Mouse (Mus musculus): ENCODE data around the gene Dnajc5.
"Not testable (repeated sequence)": the region's sequence is repeated elsewhere in the genome, so short reads cannot be mapped to it uniquely, and the experiment has no call there.

The Dnajc5 gene

DNA sequence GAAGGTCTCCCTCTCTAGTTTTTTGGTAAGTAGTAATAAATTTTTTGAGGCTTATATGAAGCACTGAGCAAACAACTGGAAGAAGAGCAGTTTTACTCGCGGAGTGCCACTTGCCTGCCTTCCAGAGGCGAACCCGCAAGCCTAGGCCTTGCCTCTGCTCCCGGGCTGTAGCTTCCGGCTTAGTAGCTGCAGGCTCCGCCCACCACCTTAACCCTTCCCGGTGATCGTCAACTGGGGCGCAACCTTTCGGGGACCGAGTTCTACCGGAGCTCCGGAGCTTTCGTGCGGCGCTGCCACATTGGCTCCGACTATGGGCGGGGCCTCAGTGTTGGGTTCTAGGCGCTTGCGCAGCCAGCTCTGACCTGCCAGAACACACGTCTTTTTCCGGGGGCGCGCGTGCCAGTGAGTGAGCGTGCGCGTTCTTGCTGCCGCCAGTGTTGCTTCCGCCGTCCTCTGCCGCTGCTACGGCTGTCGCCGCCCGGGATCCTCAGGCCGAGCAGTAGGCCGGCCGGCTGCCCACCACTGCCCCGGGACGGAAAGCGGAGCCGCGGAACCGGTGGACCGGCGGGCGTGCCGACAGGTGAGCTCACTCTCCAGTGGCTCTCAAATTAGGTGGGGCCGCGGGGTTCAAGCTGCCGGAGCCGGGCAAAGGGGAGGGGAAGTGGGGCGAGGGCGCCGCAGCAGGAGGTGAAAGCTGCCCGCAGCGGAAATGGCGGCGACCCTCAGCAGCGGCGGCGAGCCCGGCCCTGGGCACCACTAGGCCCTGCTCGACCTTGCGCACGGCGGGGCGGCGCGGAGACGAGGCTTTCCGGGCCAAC, at the start of gene Dnajc5:
TSS of gene Dnajc5 (plus strand) at position 368 of the 818 bp plus-strand sequence.
- DNase-seq (ENCODE audit: extremely low read depth, low read depth, low spot score) = peak; percentile 62

DNA sequence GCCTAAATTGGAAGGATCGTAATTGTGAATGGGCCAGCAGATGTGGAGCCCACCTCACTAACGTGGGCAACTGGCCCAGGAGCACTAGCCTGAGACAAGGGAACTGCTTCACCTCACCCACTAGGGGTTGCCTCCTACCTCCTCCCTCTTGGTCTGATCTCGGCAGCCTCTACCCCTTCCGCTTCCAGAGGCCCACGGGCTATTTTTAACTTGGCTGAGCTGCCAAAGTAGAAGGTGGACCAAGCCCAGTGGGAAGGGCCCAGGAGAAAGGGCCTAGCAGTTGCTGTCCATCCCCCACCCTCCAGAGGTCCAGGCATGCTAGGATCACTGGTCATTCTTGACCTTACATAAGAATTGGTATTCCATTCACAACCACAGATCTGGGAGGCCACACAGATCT, 49.0 kb upstream of the Dnajc5 start:
- DNase-seq (ENCODE audit: extremely low read depth, low read depth, low spot score) = no peak

DNA sequence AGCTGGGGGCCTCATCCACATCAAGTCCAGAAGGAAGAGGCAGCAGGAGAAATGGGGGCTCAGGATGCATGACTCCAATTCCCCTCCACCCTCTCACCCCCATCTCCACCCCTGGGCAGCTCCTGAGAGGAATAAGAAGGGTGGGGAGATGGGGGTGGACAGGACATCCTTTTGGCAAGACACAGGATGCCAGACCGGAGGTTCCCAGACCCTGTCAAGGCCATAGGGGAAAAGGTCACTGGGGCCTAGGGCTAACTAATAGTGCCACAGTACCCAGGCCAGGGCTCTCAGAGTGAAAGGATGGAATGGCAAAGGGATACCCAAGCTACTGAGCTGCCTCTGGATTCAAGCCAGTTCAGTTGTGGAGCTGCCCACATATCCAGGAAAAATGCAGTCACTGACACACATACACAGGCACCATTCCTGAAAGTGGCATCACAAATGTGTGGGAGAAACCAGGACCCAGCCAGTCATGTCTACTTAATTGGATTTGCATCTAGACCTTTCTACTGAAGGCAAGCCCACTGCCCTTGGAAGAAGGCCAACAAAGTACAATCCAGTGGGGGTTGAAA, 47.9 kb upstream of the Dnajc5 start:
- DNase-seq (ENCODE audit: extremely low read depth, low read depth, low spot score) = no peak

DNA sequence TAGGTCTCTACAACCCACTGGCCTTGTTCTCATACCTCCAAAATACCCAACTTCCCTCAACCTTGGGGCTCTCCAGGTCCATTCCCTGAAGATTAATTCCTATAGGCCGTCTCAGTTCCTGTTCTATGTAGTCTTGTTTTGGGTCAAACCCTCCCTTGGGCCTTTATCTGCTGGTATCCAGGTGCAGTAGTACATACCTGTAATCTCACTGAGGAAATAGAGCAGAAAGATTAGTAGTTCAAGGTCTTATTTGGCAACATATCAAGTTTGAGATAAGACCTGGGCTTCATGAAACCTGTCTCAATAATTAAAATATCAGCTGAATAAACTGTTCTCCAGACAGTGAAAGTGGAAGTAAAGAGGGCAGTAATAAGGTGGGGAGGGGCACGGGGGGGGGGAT, 37.2 kb upstream of the Dnajc5 start:
- no peak for DNase-seq (ENCODE audit: extremely low read depth, low read depth, low spot score)

DNA sequence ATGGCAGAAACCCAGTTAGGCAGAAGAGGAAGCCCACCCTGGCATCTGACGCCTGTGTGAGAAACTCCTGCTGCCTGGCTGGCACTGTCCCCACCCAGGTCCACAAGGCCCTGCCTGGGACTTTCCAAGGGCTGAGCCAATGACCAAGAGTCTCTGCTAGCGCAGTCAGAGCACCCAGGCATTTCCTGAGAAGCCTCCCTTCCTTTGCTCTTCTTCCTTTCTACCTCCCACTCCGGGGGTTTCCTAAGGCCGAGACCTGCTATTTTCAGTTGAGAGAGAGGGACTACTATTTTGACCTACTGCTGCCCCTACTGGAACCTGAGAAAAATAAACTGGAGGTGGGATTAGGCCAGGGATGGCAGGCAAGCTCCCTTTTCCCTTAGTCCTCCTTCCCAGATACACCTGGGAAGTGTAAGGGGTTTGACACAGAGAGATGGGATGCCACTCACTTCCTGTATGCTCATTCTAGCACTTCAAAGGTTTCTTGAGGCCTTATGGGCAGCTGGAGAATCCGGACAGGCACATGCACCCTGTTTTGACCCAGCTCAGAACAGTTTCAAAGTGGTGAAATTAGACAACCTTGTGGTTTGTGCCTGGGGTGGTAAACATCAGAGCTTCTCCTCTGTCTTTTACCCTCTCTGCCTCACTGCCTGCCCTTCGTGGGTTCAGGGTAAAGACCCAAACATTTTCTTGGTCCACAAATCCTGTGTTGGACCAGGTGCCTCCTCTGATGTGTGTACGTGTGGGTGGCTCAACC, 36.5 kb upstream of the Dnajc5 start:
- DNase-seq (ENCODE audit: extremely low read depth, low read depth, low spot score) = no peak

DNA sequence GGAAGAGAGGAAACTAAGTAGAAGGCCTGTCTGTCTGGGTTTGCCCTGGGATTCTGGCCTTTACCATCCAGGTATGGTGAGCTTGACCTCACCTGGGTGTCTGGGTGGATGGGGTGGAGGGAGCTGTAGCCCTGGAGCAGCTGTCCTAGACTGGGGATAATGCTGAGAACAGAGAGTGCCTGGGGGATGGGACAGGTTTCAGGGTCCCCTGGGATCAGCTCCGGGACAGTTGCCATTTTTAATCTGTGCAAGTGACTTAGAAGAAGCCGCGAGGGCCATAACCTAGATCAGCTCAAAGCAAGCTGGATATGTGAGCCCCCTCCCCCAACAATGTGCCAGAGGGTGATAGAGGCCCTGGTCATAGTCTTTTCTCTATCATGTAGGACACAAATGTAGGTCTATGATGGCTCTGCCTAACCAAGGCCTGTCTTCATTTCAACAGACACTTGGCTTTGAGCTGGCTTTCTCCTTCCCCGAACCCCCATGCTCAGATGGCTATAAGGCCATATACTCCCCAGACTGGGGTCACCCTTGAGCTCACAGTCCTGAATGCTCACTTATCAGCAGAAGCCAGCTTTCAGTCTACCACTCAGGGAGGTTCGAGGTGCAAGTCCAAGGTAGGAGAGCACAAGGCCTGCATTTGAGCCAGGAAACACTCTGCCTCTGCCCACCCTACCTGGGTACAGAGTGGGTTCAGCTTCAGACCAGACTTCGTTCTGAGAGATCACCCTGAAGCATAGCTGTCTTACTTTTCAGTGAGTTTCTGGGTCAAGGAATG, 35.6 kb upstream of the Dnajc5 start:
- DNase-seq (ENCODE audit: extremely low read depth, low read depth, low spot score) = no peak

DNA sequence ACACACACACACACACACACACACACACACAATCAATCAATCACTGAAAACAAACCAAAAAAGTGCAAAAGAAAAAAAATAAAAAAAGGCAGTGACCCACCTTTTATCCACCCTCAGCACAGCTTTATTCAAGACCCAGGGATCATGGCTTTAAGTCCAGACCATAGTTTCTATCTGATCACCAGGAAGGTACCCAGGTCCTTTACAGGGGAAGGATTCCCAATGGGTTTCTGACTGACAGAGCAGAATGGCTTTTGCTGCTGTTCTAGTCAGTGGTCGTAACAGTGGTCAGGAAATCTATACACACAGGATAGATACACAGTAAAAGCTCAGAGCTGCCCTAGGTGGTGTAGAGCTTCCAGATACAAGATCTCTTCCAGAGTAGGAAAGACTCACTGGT, 34.5 kb upstream of the Dnajc5 start:
- no peak for DNase-seq (ENCODE audit: extremely low read depth, low read depth, low spot score)

DNA sequence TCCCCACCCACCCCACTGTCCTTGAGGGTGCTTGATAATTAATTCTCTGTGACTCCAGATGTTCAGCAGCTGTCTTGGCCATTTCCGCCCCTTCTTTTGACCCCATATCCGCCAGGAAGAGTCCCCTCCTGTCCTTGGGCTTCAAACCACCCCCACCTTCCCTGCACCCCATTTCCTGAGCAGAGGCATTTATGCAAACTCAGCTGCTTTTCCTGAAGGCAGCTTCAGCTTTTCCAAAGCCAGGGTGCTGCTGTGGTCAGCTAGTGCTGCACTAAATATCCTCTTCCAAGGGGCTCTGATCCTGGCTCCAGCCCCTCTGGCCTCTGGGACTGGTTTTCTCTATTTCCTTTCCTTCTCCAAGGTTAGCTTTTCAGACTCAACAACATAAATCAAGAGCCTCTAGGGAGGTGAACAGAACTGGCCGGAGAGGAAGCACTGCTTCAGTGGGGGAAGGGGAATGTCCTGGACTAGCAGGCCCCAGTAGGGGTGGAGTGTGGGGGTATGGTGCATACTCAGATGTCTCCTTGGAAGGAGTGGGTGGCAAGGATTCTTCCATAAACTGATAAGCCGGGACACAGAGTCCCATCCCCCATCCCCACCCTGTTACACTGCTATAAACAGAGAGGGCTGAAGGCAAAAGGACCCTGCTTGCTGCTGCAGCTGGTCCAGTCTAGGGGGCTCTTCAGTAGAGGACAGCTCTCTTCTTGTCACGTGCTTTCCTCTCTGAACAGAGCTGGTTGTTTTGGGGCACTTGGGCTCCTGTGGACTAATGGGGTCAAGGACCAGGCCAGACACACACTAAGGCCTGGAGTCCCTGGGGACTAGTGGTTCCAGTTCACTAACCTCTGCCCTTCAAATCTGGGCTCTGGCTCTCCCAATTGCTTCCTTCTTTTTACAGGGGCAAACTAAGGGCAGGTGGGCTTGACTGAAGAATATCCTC, 32.7 kb upstream of the Dnajc5 start:
- no peak for DNase-seq (ENCODE audit: extremely low read depth, low read depth, low spot score)

DNA sequence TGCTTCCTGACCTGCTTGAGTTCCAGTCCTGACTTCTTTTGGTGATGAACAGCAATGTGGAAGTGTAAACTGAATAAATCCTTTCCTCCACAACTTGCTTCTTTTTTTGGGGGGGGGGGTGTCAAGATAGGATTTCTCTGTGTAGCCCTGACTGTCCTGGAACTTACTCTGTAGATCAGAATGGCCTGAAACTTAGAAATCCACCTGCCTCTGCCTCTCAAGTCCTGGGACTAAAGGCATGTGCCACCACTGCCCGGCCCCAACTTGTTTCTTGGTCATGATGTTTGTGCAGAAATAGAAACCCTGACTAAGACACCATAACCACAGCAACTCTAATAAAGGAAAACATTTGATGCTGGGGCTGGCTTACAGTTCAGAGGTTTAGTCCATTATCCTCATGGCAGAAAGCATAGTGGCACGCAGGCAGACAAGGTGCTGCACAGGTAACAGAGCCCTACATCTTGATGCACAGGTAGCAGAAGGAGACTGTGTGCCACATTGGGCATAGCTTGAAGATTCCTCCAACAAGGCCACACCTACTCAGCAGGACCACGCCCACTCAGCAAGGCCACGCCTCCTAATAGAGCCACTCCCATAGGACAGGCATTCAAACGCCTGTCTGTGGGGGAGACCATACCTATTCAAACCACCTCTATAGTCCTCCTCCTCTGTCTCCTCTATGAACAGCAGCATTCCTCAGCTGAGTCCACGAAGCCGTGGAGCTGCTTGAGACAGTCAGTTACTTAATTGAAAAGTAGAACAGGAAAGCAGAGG, 28.7 kb upstream of the Dnajc5 start:
- DNase-seq (ENCODE audit: extremely low read depth, low read depth, low spot score) = no peak

DNA sequence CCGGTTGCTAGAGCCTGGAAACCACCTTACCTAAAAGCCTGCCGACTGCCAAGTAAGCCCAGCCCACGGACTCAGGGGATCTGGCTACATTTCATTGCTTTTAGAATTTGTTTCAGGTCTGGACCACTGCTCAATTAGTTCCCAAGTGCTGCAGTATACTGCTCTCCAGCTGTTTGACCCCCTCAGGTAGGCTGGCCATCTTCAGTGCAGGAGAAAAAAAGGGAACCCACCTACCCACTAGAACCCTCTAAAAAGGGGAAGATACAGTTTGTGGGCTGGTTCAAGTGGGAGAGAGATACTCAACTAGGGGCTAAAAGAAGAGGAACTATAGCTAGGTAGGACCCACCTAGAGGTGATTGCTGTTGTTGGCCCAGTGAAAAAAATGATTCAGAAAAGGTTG, 28.1 kb upstream of the Dnajc5 start:
- no peak for DNase-seq (ENCODE audit: extremely low read depth, low read depth, low spot score)

DNA sequence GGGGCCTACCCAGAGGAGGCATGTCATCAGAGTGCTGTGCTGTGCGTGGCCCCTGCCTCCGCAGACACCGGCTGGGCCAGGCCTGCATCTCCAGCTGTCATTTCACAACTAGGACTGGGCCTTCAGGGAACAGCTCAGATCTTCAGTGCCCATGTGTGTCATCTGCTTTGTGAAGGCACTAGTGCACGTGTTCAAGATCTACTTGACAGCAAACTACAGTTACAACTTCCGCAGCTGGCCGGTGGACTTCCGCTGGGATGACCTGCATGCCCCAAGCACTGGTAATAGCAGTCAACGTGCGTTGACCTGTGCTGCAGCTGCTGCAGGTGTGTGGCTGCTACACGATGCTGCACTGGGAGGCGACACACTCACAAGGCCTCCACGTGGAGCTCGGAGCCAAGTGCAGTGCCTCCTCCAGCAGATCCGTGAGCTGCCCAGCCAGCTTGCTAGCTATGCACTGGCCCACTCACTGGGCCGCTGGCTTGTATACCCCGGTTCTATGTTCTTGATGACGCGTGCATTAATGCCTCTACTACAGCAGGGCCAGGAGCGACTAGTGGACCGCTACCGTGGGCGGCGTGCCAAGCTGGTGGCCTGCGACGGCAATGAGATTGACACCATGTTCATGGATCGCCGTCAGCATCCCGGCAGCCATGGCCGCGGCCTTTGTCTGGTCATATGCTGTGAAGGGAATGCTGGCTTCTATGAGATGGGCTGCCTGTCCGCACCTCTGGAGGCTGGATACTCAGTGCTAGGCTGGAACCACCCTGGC, 26.9 kb upstream of the Dnajc5 start, which contains the start of gene Abhd16b:
TSS of gene Abhd16b (plus strand) at position 51 of the 772 bp plus-strand sequence.
- DNase-seq (ENCODE audit: extremely low read depth, low read depth, low spot score) = no peak

DNA sequence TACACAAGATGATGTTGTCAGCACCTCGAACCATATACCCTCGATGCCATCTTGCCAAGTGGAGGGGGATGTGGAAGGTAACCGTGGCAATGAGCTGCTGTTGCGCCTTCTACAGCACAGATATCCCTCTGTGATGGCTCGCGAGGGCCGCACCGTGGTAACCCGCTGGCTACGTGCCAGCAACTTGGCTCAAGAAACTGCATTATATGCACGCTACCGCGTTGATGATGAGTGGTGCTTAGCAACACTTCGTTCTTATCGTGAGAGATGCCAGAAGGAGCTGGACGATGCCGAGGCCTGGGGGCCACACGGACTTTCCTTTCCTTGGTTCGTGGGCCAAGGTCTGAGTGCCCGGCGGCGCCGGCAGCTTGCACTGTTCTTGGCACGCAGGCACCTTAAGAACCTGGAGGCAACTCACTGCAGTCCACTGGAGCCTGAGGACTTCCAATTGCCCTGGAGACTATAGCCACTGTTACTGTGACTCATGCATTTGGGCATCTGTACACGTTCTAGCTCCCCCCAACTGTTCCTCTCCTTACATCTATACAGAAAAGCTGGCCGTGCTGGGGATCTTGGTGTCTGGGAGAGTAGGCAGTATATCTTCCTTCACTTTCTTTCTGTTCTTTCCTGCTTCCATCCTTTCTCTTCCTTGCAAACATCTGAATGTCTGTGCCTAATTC, 25.9 kb upstream of the Dnajc5 start:
- DNase-seq (ENCODE audit: extremely low read depth, low read depth, low spot score) = no peak

DNA sequence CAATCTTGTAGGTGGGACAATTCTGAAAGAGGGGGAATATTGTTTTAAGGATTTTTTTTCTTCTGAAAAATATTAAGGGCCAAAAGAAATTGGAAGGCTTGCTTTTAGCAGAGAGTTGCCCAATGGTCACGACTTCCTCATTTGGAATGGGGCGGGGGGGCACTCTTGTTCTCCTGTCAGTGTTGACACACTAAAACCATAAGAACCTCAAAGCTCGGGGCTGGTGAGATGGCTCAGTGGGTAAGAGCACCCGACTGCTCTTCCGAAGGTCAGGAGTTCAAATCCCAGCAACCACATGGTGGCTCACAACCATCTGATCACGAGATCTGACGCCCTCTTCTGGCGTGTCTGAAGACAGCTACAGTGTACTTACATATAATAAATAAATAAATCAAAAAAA, 24.4 kb upstream of the Dnajc5 start:
- not testable (repeated sequence) for DNase-seq (ENCODE audit: extremely low read depth, low read depth, low spot score)

DNA sequence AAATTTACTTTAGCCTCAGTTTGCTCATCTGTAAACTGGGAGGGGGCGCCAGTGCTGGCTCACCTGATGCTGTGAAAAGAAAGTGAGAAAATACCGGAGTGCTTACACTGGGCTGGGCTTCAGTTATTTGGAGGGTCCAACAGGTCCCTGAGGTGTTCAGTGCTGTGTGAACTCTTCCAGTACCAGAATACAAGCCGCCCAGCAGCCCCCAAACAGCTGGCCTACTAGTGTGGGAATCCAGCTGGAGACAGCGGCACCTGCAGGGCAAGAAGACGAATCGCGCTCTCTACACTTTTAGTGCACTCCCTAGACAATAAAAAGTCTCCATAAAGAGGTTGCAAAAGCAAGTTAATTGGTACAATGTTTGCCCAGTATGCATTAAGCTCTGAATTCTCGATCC, 24.0 kb upstream of the Dnajc5 start:
- DNase-seq (ENCODE audit: extremely low read depth, low read depth, low spot score) = no peak

DNA sequence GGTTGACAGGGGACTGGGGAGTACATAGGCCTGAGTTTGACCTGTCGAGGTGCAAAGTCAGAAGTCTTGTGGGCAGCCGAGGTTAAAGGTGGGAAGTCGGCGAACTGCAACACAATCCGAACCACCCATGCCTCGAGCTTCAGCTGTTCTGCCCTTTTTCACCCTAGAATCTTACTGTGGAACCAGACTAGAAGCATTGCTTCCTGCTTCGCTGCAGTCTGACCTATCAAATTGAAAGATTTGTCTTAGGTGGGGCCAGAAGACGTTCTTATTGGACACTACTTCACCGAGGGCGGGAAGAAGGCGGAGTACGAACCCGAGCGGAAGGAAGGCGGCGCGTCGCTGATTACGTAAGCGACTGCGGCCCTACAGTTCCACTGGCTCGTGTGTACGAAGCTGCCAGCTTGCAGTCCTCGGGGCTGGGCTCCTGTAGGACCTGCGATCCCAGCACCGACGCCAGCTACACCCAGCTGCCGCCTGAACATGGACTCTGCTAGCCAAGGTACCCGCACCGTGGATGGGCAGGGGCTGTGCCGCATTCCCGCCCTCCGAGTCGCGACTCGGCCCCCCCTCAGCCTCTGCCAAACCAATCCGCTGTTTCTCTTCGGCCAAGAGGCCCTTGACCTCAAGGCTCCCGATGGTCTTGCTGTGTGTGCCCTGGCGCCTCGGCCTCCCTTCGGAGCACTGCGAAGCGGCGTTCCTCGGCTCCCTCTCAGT, 23.3 kb upstream of the Dnajc5 start, which contains the start of gene Tpd52l2:
TSS of gene Tpd52l2 (plus strand) at position 312 of the 717 bp plus-strand sequence.
- DNase-seq (ENCODE audit: extremely low read depth, low read depth, low spot score) = peak; percentile 86

DNA sequence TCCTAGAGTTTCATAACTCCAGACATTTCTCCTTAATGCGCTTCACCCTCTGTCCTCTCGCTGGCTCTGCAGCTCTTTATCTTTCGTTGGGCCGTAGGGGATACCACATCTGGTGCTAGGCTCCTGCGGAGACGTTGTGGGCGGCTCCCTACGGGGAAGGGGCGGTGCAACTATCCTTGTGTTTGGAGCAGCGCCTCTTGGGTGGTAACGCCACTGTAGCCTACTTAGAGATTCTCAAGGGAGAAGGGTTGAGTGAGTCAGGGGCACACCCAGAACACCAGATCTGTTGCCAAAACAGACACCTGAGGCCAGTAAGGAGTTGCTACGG, 22.8 kb upstream of the Dnajc5 start:
- no peak for DNase-seq (ENCODE audit: extremely low read depth, low read depth, low spot score)

DNA sequence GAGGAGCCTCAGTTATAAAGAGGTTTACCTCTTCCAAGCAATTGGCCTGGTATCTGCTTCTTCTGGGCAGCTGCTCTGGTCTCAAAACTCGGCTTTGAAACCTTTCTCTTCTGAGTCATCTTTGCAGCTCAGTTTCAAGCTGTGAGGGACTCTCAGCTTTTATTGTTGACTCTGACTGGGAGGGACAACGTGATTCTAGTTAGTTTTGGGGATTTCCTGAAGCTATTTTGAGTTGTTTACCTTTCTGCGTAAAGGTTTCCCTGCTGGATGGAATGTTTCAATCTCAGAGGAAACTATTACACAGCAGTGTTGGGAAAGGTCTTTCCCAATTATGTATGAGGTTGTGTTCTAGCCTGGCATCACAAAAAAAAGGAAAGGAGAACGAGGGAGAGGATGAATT, 21.6 kb upstream of the Dnajc5 start:
- no peak for DNase-seq (ENCODE audit: extremely low read depth, low read depth, low spot score)

All from fat pad, adult 2 months (tissue).